Mouse (Mus musculus): ENCODE data around the gene Uroc1. TPM values are rescaled to one million over a fixed set of nuclear protein-coding genes. Genes with fewer than 3 reads are reported as not detected.

Gene Uroc1
- polyA plus RNA-seq, 1 experiment, result not detected

- no peak overlapping the region for H3K4me3 ChIP-seq (replicated peaks; ENCODE audit: insufficient read depth, low read depth, low read length)
- H3K27me3 ChIP-seq (ENCODE audit: control insufficient read depth, insufficient read depth, low read length), result no peaks in the 10 kb centered on the region
- 96% methylated on average over 2 of the region's 2 CpGs for WGBS
- TF ChIP-seq CTCF (IDR thresholded peaks at IDR 0.05; ENCODE audit: borderline replicate concordance, insufficient read depth, low read depth, low read length) (no peak), POLR2A (IDR thresholded peaks at IDR 0.05; ENCODE audit: borderline replicate concordance, insufficient read depth, low read length) (no peak)
- DNase-seq, result no peak
- no peak overlapping the region for H3K27ac ChIP-seq (ENCODE audit: insufficient read depth, low read length)
- no peaks in the 10 kb centered on the region; the same call in 1 of the 2 replicates for H3K4me1 ChIP-seq (ENCODE audit: control insufficient read depth, insufficient read depth, low read length)
Measured at GRCm38 (mm10) chr6:90377708-90378107, 44.6 kb downstream of the Uroc1 start.

- no peak for DNase-seq
- no peak overlapping the region for H3K4me3 ChIP-seq (replicated peaks; ENCODE audit: insufficient read depth, low read depth, low read length)
- no peaks in the 10 kb centered on the region for H3K4me1 ChIP-seq (ENCODE audit: control insufficient read depth, insufficient read depth, low read length)
- H3K27ac ChIP-seq (ENCODE audit: insufficient read depth, low read length), result no peak overlapping the region
- TF ChIP-seq POLR2A (IDR thresholded peaks at IDR 0.05; ENCODE audit: borderline replicate concordance, insufficient read depth, low read length), result no peak
- TF ChIP-seq CTCF (IDR thresholded peaks at IDR 0.05; ENCODE audit: borderline replicate concordance, insufficient read depth, low read depth, low read length), result no peak
- 94% methylated on average over 2 of the region's 2 CpGs for WGBS
- no peaks in the 10 kb centered on the region for H3K27me3 ChIP-seq (ENCODE audit: control insufficient read depth, insufficient read depth, low read length)
Measured at GRCm38 (mm10) chr6:90381465-90381864, 48.4 kb downstream of the Uroc1 start.

- Histone ChIP-seq H3K27ac (ENCODE audit: insufficient read depth, low read length) (no peak overlapping the region), H3K4me3 (replicated peaks; ENCODE audit: insufficient read depth, low read depth, low read length) (no peak overlapping the region), H3K4me1 (ENCODE audit: control insufficient read depth, insufficient read depth, low read length) (no peaks in the 10 kb centered on the region), H3K27me3 (ENCODE audit: control insufficient read depth, insufficient read depth, low read length) (no peaks in the 10 kb centered on the region)
- WGBS, result 73% methylated on average over 4 of the region's 4 CpGs
- TF ChIP-seq CTCF (IDR thresholded peaks at IDR 0.05; ENCODE audit: borderline replicate concordance, insufficient read depth, low read depth, low read length), result no peak
- TF ChIP-seq POLR2A (IDR thresholded peaks at IDR 0.05; ENCODE audit: borderline replicate concordance, insufficient read depth, low read length), result no peak
- no peak for DNase-seq
Measured at GRCm38 (mm10) chr6:90390629-90391028, 57.5 kb downstream of the Uroc1 start.

GRCm38 (mm10) chr6:90393948-90394347, 60.9 kb downstream of the Uroc1 start:
- DNase-seq, result no peak
- 76% methylated on average over 3 of the region's 3 CpGs for WGBS
- no peak for TF ChIP-seq POLR2A (IDR thresholded peaks at IDR 0.05; ENCODE audit: borderline replicate concordance, insufficient read depth, low read length)
- no peak for TF ChIP-seq CTCF (IDR thresholded peaks at IDR 0.05; ENCODE audit: borderline replicate concordance, insufficient read depth, low read depth, low read length)
- Histone ChIP-seq H3K27ac (ENCODE audit: insufficient read depth, low read length) (no peak overlapping the region), H3K27me3 (ENCODE audit: control insufficient read depth, insufficient read depth, low read length) (no peaks in the 10 kb centered on the region), H3K4me1 (ENCODE audit: control insufficient read depth, insufficient read depth, low read length) (no peaks in the 10 kb centered on the region), H3K4me3 (replicated peaks; ENCODE audit: insufficient read depth, low read depth, low read length) (no peak overlapping the region)

- Histone ChIP-seq H3K4me1 (ENCODE audit: control insufficient read depth, insufficient read depth, low read length) (no peaks in the 10 kb centered on the region), H3K27ac (ENCODE audit: insufficient read depth, low read length) (no peak overlapping the region), H3K4me3 (replicated peaks; ENCODE audit: insufficient read depth, low read depth, low read length) (no peak overlapping the region), H3K27me3 (ENCODE audit: control insufficient read depth, insufficient read depth, low read length) (no peaks in the 10 kb centered on the region)
- 88% methylated on average over 2 of the region's 2 CpGs for WGBS
- TF ChIP-seq POLR2A (IDR thresholded peaks at IDR 0.05; ENCODE audit: borderline replicate concordance, insufficient read depth, low read length), result no peak
- TF ChIP-seq CTCF (IDR thresholded peaks at IDR 0.05; ENCODE audit: borderline replicate concordance, insufficient read depth, low read depth, low read length), result no peak
- no peak for DNase-seq
Measured at GRCm38 (mm10) chr6:90395751-90396150, 62.7 kb downstream of the Uroc1 start.

- Histone ChIP-seq H3K4me1 (ENCODE audit: control insufficient read depth, insufficient read depth, low read length) (no peaks in the 10 kb centered on the region), H3K27ac (ENCODE audit: insufficient read depth, low read length) (no peak overlapping the region), H3K4me3 (replicated peaks; ENCODE audit: insufficient read depth, low read depth, low read length) (no peak overlapping the region), H3K27me3 (ENCODE audit: control insufficient read depth, insufficient read depth, low read length) (no peaks in the 10 kb centered on the region)
- no peak for DNase-seq
- TF ChIP-seq CTCF (IDR thresholded peaks at IDR 0.05; ENCODE audit: borderline replicate concordance, insufficient read depth, low read depth, low read length), result no peak
- TF ChIP-seq POLR2A (IDR thresholded peaks at IDR 0.05; ENCODE audit: borderline replicate concordance, insufficient read depth, low read length), result no peak
- 77% methylated on average over 3 of the region's 3 CpGs for WGBS
Measured at GRCm38 (mm10) chr6:90397291-90397690, 64.2 kb downstream of the Uroc1 start.

- TF ChIP-seq POLR2A (IDR thresholded peaks at IDR 0.05; ENCODE audit: borderline replicate concordance, insufficient read depth, low read length) (no peak), CTCF (IDR thresholded peaks at IDR 0.05; ENCODE audit: borderline replicate concordance, insufficient read depth, low read depth, low read length) (no peak)
- H3K4me1 ChIP-seq (ENCODE audit: control insufficient read depth, insufficient read depth, low read length), result no peaks in the 10 kb centered on the region; the same call in 1 of the 2 replicates
- no peak overlapping the region for H3K4me3 ChIP-seq (replicated peaks; ENCODE audit: insufficient read depth, low read depth, low read length)
- DNase-seq, result no peak
- H3K27me3 ChIP-seq (ENCODE audit: control insufficient read depth, insufficient read depth, low read length), result no peaks in the 10 kb centered on the region
- H3K27ac ChIP-seq (ENCODE audit: insufficient read depth, low read length), result no peak overlapping the region
Measured at GRCm38 (mm10) chr6:90408632-90409031, 75.5 kb downstream of the Uroc1 start.

GRCm38 (mm10) chr6:90410972-90411371, 77.9 kb downstream of the Uroc1 start:
- Histone ChIP-seq H3K4me3 (replicated peaks; ENCODE audit: insufficient read depth, low read depth, low read length) (no peak overlapping the region), H3K27me3 (ENCODE audit: control insufficient read depth, insufficient read depth, low read length) (no peaks in the 10 kb centered on the region), H3K27ac (ENCODE audit: insufficient read depth, low read length) (no peak overlapping the region), H3K4me1 (ENCODE audit: control insufficient read depth, insufficient read depth, low read length) (no peaks in the 10 kb centered on the region; the same call in 1 of the 2 replicates)
- 74% methylated on average over 1 of the region's 1 CpGs for WGBS
- TF ChIP-seq POLR2A (IDR thresholded peaks at IDR 0.05; ENCODE audit: borderline replicate concordance, insufficient read depth, low read length) (no peak), CTCF (IDR thresholded peaks at IDR 0.05; ENCODE audit: borderline replicate concordance, insufficient read depth, low read depth, low read length) (no peak)
- DNase-seq, result no peak

Data from cerebellum, adult 2 months (tissue).